Mouse (Mus musculus) olfactory bulb, adult 2 months (tissue): ENCODE data around the gene AI464131. TPM values are rescaled to one million over a fixed set of nuclear protein-coding genes. Genes with fewer than 3 reads are reported as not detected.
A peak's percentile ranks its signal among the peaks of the same experiment; 100 is the strongest.
"Not testable (repeated sequence)": the region's sequence is repeated elsewhere in the genome, so short reads cannot be mapped to it uniquely, and the experiment has no call there.

Source experiments
- H3K27ac ChIP-seq: fragments of 200-500 bp; 2 replicates; pipeline ENCODE4 v1.5.1; 2012; ENCODE audit warnings: low read depth, low read length; ENCODE audit not compliant: insufficient read depth
- H3K4me1 ChIP-seq: fragments of 200-500 bp; 2 replicates; pipeline ENCODE4 v1.6.1; 2012; ENCODE audit warnings: low read length; ENCODE audit not compliant: control insufficient read depth, insufficient read depth
- H3K4me3 ChIP-seq: fragments of 200-500 bp; 2 replicates; pipeline ENCODE4 v1.5.1; 2012; ENCODE audit warnings: mild to moderate bottlenecking, low read depth, low read length, moderate library complexity; ENCODE audit not compliant: insufficient read depth
- CTCF ChIP-seq: fragments of 200-500 bp; IDR thresholded peaks from 2 replicates; pipeline ENCODE4 v1.5.1; 2012; ENCODE audit warnings: low read depth, mild to moderate bottlenecking, low read length, moderate library complexity; ENCODE audit not compliant: insufficient read depth
- POLR2A ChIP-seq: fragments of 200-500 bp; IDR thresholded peaks from 2 replicates; pipeline ENCODE4 v1.6.1; 2012; ENCODE audit warnings: mild to moderate bottlenecking, low read depth, low read length, moderate library complexity; ENCODE audit not compliant: insufficient read depth
- WGBS: fragments of 180-500 bp; shearing (Covaris S2); methylation state at CpG from one replicate; pipeline ENCODE4 v1.1.7; 2018; 5-methylcytosine and 5-hydroxymethylcytosine counted together
- polyA plus RNA-seq: library from polyadenylated mRNA; stranded (reverse); fragments of >200 nt; gene quantifications from 2 replicates; pipeline ENCODE4 v1.2.4, GENCODE M21; 2012; ENCODE audit warnings: low replicate concordance; ENCODE audit not compliant: missing spikeins, insufficient read depth, insufficient read length

AI464131 gene
- polyA plus RNA-seq, 1 experiment: not detected

DNA sequence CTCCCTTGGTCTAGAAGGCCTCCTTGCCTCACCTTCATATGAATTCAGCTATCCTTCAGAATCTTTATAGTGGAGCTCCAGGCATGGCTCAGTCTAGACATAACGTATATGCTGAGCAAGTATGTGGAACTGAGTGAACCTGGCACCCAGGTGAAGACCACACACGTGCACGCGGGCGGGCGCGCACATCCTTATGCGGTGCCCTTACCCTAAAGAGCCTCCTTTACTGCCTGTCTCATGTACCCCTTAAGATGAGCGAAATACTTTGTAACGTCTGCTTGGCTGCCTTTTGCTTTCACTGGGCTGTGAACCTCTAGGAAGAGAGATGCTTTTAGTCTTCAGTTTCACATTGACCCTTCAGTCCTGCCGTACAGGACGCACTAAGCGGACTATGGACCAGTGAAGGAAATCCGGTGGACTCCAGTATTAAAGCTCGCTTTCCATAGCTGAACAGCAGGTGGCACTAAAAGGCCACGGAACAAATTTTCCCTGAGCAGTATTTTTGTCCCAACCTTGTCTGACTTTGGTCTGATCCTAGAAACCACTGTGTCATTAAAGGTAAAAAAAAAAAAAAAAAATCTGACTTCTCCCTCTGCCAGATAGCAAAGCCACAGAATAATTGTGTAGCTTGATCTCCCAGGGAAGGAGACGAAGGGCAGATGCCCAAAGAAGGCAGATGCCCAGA is 34.3 kb downstream of the AI464131 start:
- Histone ChIP-seq H3K4me3 (no peak overlapping the region), H3K27ac (no peak overlapping the region), H3K4me1 (peaks cover 6% of the 10 kb centered on the region; the same call in 1 of the 2 replicates)
- 52% methylated on average over 17 of the region's 17 CpGs for WGBS
- TF ChIP-seq POLR2A (no peak), CTCF (no peak)

GRCm38 (mm10) chr4:41465287-41465665 is 37.6 kb downstream of the AI464131 start:
- no peak for TF ChIP-seq CTCF
- no peak for TF ChIP-seq POLR2A
- 3% methylated on average over 17 of the region's 17 CpGs for WGBS
- Histone ChIP-seq H3K4me3 (peak overlapping the region; percentile 95), H3K4me1 (0 out of 2 replicates have a peak, but pooled peaks cover 2% of the 10 kb centered on the region), H3K27ac (no peak overlapping the region)

GRCm38 (mm10) chr4:41464345-41465286 is 38.3 kb downstream of the AI464131 start, which contains the start of the genes Kif24 and Nudt2:
Gene Kif24, minus strand, starts transcription at chr4:41464887.
Gene Nudt2, plus strand, starts transcription at chr4:41465151.
- WGBS: under 1% methylated on average over 70 of the region's 70 CpGs
- Histone ChIP-seq H3K4me3 (peak within 1 kb of the TSS; percentile 95), H3K27ac (no peak within 1 kb of the TSS), H3K4me1 (0 out of 2 replicates have a peak, but pooled peaks cover 2% of the 10 kb centered on the region)
- TF ChIP-seq POLR2A: peak; percentile 49
- no peak for TF ChIP-seq CTCF

- not testable (repeated sequence) for H3K27ac ChIP-seq, H3K4me1 ChIP-seq, H3K4me3 ChIP-seq
- WGBS: 73% methylated on average over 3 of the region's 3 CpGs
Observed at GRCm38 (mm10) chr4:41463051-41463738, 39.7 kb downstream of the AI464131 start.

DNA sequence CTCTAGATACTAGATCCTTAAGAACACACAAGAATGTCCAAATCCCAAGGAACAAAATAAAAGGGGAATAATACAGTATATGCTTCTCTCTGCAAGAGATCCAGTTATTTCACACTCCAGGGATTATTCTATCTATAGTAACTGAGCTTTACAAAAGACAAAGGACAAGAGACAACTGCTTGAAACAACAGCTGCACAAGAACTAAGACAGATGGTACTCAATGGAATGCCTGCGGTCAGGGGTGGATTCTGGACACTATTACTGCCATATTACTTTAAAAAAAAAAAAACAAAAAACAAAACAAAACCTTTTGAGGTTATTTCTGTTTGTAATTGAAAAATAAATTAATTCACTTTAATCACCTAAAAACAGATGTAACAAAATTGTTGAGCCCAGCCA is 42.2 kb downstream of the AI464131 start:
- TF ChIP-seq POLR2A (no peak), CTCF (no peak)
- 0 out of 2 replicates have a peak, but pooled peaks cover 2% of the 10 kb centered on the region for H3K4me1 ChIP-seq
- WGBS: 76% methylated on average over 1 of the region's 1 CpGs
- H3K27ac ChIP-seq: no peak overlapping the region
- no peak overlapping the region for H3K4me3 ChIP-seq

DNA sequence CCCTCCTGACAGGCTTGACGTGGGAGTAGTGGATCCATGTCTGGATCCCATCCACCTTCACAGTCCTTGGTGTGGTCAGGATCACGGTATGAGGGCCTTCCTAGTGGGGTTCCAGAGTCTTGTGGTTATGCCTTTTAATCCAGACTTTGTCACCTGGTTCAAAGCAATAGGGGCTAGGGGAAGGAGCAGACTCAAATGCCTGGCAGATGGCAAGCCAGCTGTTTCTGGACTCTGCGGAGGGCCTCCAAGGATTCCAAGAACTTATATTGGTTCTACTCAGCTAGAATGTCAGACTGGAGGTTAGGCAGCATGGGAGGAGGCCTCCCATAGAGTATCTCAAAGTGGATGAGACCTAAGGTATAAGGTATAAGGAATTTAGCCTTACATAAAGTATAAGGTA is 55.3 kb downstream of the AI464131 start:
- WGBS: 98% methylated on average over 3 of the region's 3 CpGs
- Histone ChIP-seq H3K4me1 (no peaks in the 10 kb centered on the region), H3K27ac (no peak overlapping the region), H3K4me3 (no peak overlapping the region)
- TF ChIP-seq POLR2A: no peak
- no peak for TF ChIP-seq CTCF

Other genes with a start within 250 kb of the AI464131 start
- 69.5 TPM in 1 of 2 replicates, not detected in the other for gene Ubap2, start 227.9 kb downstream of the AI464131 start, polyA plus RNA-seq
- gene Dcaf12, start 188.2 kb downstream of the AI464131 start, polyA plus RNA-seq: not detected in 2 replicates
- gene Ubap1, start 154.1 kb downstream of the AI464131 start, polyA plus RNA-seq: not detected in 2 replicates
- not detected in 2 replicates for gene Kif24, start 38.2 kb downstream of the AI464131 start, polyA plus RNA-seq
- not detected in 2 replicates for gene Nudt2, start 37.9 kb downstream of the AI464131 start, polyA plus RNA-seq
- gene 1110017D15Rik, start 14.3 kb upstream of the AI464131 start, polyA plus RNA-seq: not detected in 2 replicates
- not detected in 2 replicates for gene Fam219a, start 66.5 kb upstream of the AI464131 start, polyA plus RNA-seq
- gene Dnaic1, start 66.7 kb upstream of the AI464131 start, polyA plus RNA-seq: not detected in 2 replicates
- gene Enho, start 137.2 kb upstream of the AI464131 start, polyA plus RNA-seq: not detected in 2 replicates
- not detected in 2 replicates for gene Cntfr, start 194.0 kb upstream of the AI464131 start, polyA plus RNA-seq
- not detected in 2 replicates for gene Il11ra1, start 196.9 kb upstream of the AI464131 start, polyA plus RNA-seq
- not detected in 2 replicates for gene Rpp25l, start 210.5 kb upstream of the AI464131 start, polyA plus RNA-seq
- not detected in 2 replicates for gene Dctn3, start 220.1 kb upstream of the AI464131 start, polyA plus RNA-seq
- not detected in 2 replicates for gene Arid3c, start 228.1 kb upstream of the AI464131 start, polyA plus RNA-seq